Mouse (Mus musculus): ENCODE measurements around the gene F5. TPM values are rescaled to one million over a fixed set of nuclear protein-coding genes. Genes with fewer than 3 reads are reported as not detected.
"Not testable (repeated sequence)": the region's sequence is repeated elsewhere in the genome, so short reads cannot be mapped to it uniquely, and the experiment has no call there.

Gene F5
- total and polyA plus RNA-seq, 2 experiments from 2014 or later: 0.05 TPM; not detected in 1

DNA sequence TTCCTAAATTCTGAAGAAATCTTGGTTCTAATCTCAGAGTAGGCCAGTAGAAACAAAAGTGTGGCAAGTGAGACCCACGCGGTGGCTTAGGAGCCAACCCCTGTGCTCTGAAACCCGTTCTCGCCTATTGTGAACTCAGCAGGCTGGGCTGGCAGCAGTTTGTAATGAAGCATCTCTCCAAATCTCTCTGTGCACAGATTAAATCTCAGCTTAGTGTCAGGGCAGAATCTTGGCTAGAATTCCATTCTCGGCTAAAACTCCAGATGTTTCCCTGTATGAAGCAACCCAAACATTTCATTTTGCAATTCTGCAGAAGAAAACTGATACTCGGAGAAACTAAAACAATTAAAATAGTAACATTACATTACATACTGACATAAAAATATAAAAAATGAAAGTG, 63.9 kb downstream of the F5 start:
- H3K4me1 ChIP-seq (ENCODE audit: control insufficient read depth, insufficient read depth): peaks cover 10% of the 10 kb centered on the region; the same call in 1 of the 2 replicates
- TF ChIP-seq EP300 (IDR thresholded peaks at IDR 0.05; ENCODE audit: low read depth): no peak
- no peak for TF ChIP-seq CTCF (IDR thresholded peaks at IDR 0.05; ENCODE audit: low read depth)

DNA sequence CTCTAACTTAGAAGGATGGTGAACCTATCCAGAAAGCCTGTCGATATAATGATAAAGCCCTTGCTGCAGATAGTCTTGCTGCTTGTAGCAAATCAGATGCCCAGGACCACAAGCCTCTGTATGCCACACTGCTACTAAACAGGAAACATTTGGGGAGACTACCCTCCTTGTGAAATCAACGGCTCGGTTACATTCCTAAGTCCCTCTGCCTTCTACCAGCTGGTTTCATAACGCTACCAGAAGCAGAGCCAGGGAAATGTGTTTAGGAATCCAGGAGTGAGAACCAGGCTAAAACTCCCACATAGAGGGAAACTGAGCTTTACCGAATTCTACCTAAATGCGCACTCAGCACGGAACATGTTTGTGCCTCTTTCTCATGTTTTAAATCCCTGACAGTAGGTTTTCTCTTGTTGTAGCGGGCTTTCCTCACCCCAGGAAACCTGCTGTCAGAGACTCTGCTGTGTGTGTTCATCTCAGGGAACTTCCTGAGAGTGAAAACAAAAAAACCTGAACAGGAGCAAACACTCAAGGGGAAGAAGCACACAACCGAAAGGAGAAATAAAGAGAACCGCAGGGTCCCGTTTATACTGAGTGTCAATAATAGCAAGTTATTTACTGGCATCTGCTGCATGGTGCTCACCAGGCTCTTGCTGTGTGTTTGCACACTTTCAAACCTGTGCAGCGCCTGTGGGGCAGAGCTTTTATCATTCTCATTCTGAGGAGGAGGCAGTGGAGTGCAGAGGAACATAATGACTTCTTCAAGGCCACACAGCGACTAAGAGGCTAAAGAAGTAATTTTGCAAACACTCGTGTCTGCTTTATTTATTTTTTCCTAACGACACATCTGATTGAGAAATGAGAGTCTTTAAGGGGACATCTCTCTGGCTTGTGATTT, 66.4 kb downstream of the F5 start:
- no peak for DNase-seq (ENCODE audit: low spot score)
- TF ChIP-seq CTCF (IDR thresholded peaks at IDR 0.05; ENCODE audit: low read depth) (no peak), EP300 (IDR thresholded peaks at IDR 0.05; ENCODE audit: low read depth) (no peak)
- H3K36me3 ChIP-seq (replicated peaks; ENCODE audit: control insufficient read depth, insufficient read depth, low read length): no peaks in the 10 kb centered on the region
- peaks cover 10% of the 10 kb centered on the region; the same call in 1 of the 2 replicates for H3K4me1 ChIP-seq (ENCODE audit: control insufficient read depth, insufficient read depth)
- peak overlapping the region; percentile 48 for H3K4me2 ChIP-seq (ENCODE audit: low read depth, low read length)
- 25% methylated on average over 15 of the region's 15 CpGs for WGBS
- H3K9ac ChIP-seq (replicated peaks; ENCODE audit: low read depth, low read length): 0 out of 2 replicates have a peak overlapping the region, but pooled peaks have one; percentile 25
- H3K27ac ChIP-seq (ENCODE audit: low read depth): no peak overlapping the region
- H3K27me3 ChIP-seq (ENCODE audit: control insufficient read depth, insufficient read depth, low read length): no peaks in the 10 kb centered on the region
- H3K9me3 ChIP-seq (replicated peaks; ENCODE audit: control insufficient read depth, low read length): no peaks in the 10 kb centered on the region
- peak overlapping the region; percentile 23 for H3K4me3 ChIP-seq (ENCODE audit: low read depth, low read length)
- no peak for ATAC-seq (ENCODE audit: insufficient read depth, low read depth)

More for the DNA sequence above, 63.9 kb downstream of the F5 start:
- H3K36me3 ChIP-seq (replicated peaks; ENCODE audit: control insufficient read depth, insufficient read depth, low read length): no peaks in the 10 kb centered on the region
- DNase-seq (ENCODE audit: low spot score) (no peak), ATAC-seq (ENCODE audit: insufficient read depth, low read depth) (no peak)
- WGBS: 73% methylated on average over 6 of the region's 6 CpGs
- H3K9me3 ChIP-seq (replicated peaks; ENCODE audit: control insufficient read depth, low read length): no peaks in the 10 kb centered on the region
- H3K27me3 ChIP-seq (ENCODE audit: control insufficient read depth, insufficient read depth, low read length): no peaks in the 10 kb centered on the region
- no peak overlapping the region for H3K4me3 ChIP-seq (ENCODE audit: low read depth, low read length)
- no peak overlapping the region for H3K27ac ChIP-seq (ENCODE audit: low read depth)
- no peak overlapping the region for H3K4me2 ChIP-seq (ENCODE audit: low read depth, low read length)
- no peak overlapping the region for H3K9ac ChIP-seq (replicated peaks; ENCODE audit: low read depth, low read length)

DNA sequence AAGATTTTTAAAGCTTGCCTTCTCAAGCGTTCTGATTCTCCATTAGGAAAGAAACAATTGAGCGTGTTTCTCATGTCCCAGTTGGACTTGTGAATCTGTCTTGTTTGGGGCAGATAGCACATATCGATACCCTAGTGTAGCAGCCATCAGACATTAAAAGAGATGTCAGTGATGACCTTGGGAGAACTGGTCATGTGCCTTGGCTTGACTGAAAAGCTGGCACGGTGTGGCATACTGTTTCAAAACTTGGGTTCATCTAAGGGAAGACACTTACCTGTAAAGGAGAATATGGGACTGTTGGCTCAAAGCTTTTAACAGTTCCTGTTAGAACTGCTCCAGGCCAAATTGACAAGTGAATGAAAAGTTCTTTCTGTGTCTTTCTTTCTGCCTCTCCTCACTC, 68.6 kb downstream of the F5 start:
- H3K9me3 ChIP-seq (replicated peaks; ENCODE audit: control insufficient read depth, low read length): no peaks in the 10 kb centered on the region
- DNase-seq (ENCODE audit: low spot score): no peak
- no peak overlapping the region for H3K27ac ChIP-seq (ENCODE audit: low read depth)
- no peak overlapping the region for H3K4me3 ChIP-seq (ENCODE audit: low read depth, low read length)
- TF ChIP-seq EP300 (IDR thresholded peaks at IDR 0.05; ENCODE audit: low read depth) (no peak), CTCF (IDR thresholded peaks at IDR 0.05; ENCODE audit: low read depth) (no peak)
- 83% methylated on average over 4 of the region's 4 CpGs for whole genome bisulfite sequencing
- no peaks in the 10 kb centered on the region for H3K27me3 ChIP-seq (ENCODE audit: control insufficient read depth, insufficient read depth, low read length)
- no peak overlapping the region for H3K4me2 ChIP-seq (ENCODE audit: low read depth, low read length)
- H3K36me3 ChIP-seq (replicated peaks; ENCODE audit: control insufficient read depth, insufficient read depth, low read length): no peaks in the 10 kb centered on the region
- peaks cover 10% of the 10 kb centered on the region; the same call in 1 of the 2 replicates for H3K4me1 ChIP-seq (ENCODE audit: control insufficient read depth, insufficient read depth)
- no peak overlapping the region for H3K9ac ChIP-seq (replicated peaks; ENCODE audit: low read depth, low read length)
- ATAC-seq (ENCODE audit: insufficient read depth, low read depth): no peak

DNA sequence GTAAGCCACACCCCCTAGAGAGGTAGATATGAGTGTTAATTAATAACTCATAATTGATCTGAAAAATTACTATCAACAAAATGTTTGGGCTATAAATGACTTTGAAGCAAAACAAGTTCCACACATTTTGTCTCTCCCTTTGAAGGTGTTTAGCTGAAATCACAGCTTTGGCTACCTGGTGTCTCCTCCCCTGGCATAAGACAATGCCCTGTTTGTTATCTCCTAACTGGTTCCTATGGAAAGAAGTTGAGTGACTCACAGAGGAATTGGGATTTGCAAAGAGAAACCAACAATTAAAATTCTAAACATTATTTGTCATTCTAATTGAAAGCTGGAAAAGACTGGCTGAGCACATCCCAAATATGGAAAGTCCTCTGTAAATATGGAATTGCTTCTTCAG, 71.5 kb downstream of the F5 start:
- H3K27ac ChIP-seq (ENCODE audit: low read depth): no peak overlapping the region
- H3K9me3 ChIP-seq (replicated peaks; ENCODE audit: control insufficient read depth, low read length): no peaks in the 10 kb centered on the region
- no peaks in the 10 kb centered on the region for H3K27me3 ChIP-seq (ENCODE audit: control insufficient read depth, insufficient read depth, low read length)
- TF ChIP-seq EP300 (IDR thresholded peaks at IDR 0.05; ENCODE audit: low read depth): no peak
- no peak for TF ChIP-seq CTCF (IDR thresholded peaks at IDR 0.05; ENCODE audit: low read depth)
- H3K4me3 ChIP-seq (ENCODE audit: low read depth, low read length): no peak overlapping the region
- no peaks in the 10 kb centered on the region for H3K36me3 ChIP-seq (replicated peaks; ENCODE audit: control insufficient read depth, insufficient read depth, low read length)
- H3K4me1 ChIP-seq (ENCODE audit: control insufficient read depth, insufficient read depth): peaks cover 4% of the 10 kb centered on the region; the same call in 1 of the 2 replicates
- H3K9ac ChIP-seq (replicated peaks; ENCODE audit: low read depth, low read length): no peak overlapping the region
- ATAC-seq (ENCODE audit: insufficient read depth, low read depth): no peak
- DNase-seq (ENCODE audit: low spot score): no peak
- H3K4me2 ChIP-seq (ENCODE audit: low read depth, low read length): no peak overlapping the region

DNA sequence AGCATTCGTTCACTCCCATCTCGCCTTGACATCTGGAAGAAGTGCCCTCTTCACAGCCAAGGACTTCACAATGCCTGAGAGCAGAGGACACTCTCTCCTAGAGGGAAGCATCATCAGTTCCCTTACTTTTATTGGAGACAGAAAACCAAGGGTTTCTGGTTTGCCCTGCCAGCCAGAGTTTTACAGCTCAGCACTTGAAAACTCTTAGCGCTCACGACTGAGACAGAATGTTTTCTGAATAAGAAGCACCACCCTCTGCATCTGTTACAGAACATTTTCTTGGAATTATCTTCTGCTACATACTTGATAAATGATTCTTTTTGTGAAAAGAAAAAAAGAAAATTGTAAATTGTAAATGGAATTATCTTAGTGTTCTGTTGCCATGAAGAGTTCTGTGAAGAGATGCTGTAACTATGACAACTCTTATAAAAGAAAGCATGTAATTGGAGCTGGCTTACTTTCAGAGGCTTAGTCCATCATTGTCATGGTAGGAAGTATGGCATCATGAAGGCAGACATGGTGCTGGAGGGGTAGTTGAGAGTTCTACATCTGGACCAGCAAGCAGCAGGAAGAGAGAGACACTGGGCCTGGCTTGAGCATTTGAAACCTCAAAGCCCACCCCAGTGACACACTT, 80.4 kb downstream of the F5 start:
- not testable (repeated sequence) for H3K4me1 ChIP-seq (ENCODE audit: control insufficient read depth, insufficient read depth)
- WGBS: 70% methylated on average over 2 of the region's 4 CpGs

More for the DNA sequence above, 80.4 kb downstream of the F5 start:
- not testable (repeated sequence) for H3K27me3 ChIP-seq (ENCODE audit: control insufficient read depth, insufficient read depth, low read length); H3K9me3 ChIP-seq (replicated peaks; ENCODE audit: control insufficient read depth, low read length); H3K36me3 ChIP-seq (replicated peaks; ENCODE audit: control insufficient read depth, insufficient read depth, low read length); H3K4me3 ChIP-seq (ENCODE audit: low read depth, low read length); H3K27ac ChIP-seq (ENCODE audit: low read depth); ATAC-seq (ENCODE audit: insufficient read depth, low read depth); H3K4me2 ChIP-seq (ENCODE audit: low read depth, low read length); H3K9ac ChIP-seq (replicated peaks; ENCODE audit: low read depth, low read length); DNase-seq (ENCODE audit: low spot score)
